Mouse (Mus musculus) liver, embryonic 14.5 days (tissue): ENCODE data around the gene 2900026A02Rik.

ENCODE experiments used
- CTCF ChIP-seq: IDR thresholded peaks from 2 replicates; pipeline ENCODE4 v1.5.1; 2016; ENCODE audit warnings: antibody characterized with exemption, low read depth, control low read depth
- EP300 ChIP-seq: IDR thresholded peaks from 2 replicates; pipeline ENCODE4 v1.6.1; 2016; ENCODE audit warnings: antibody characterized with exemption, low read depth

GRCm38 (mm10) chr5:113219876-113220275, 1.2 kb downstream of the 2900026A02Rik start:
- no peak for TF ChIP-seq CTCF
- no peak for TF ChIP-seq EP300
